Mouse (Mus musculus) stomach, embryonic 15.5 days (tissue): ENCODE measurements at regions not wholly inside any gene's neighbourhood (a gene's known extent, or its start where the extent isn't known, plus 50 kb on each side); places are given as distances from the start of the nearest gene placed in this dataset.

Source experiments
- ATAC-seq: fragments of 200-750 bp; cut with Nextera tagmentation; 2 replicates; pipeline ENCODE4 v1.8.0; 2017; ENCODE audit warnings: low read depth, moderate number of reproducible peaks, moderate TSS enrichment; ENCODE audit not compliant: insufficient read depth, low FRiP score
- H3K27ac ChIP-seq: fragments of 300-500 bp; sonication (generic); 2 replicates; pipeline ENCODE4 v1.5.1; 2015; ENCODE audit warnings: mild to moderate bottlenecking, inconsistent platforms
- H3K27me3 ChIP-seq: fragments of 300-500 bp; sonication (generic); replicated peaks from 2 replicates; pipeline ENCODE4 v1.6.1; 2015; ENCODE audit warnings: inconsistent platforms
- H3K36me3 ChIP-seq: fragments of 300-500 bp; sonication (generic); 2 replicates; pipeline ENCODE4 v1.6.1; 2015; ENCODE audit warnings: inconsistent platforms
- H3K4me1 ChIP-seq: fragments of 300-500 bp; sonication (generic); 2 replicates; pipeline ENCODE4 v1.6.1; 2015; ENCODE audit warnings: inconsistent platforms
- H3K4me2 ChIP-seq: fragments of 300-500 bp; sonication (generic); 2 replicates; pipeline ENCODE4 v1.6.1; 2015; ENCODE audit warnings: mild to moderate bottlenecking, inconsistent platforms
- H3K4me3 ChIP-seq: fragments of 300-500 bp; sonication (generic); replicated peaks from 2 replicates; pipeline ENCODE4 v1.5.1; 2015; ENCODE audit warnings: inconsistent platforms
- H3K9ac ChIP-seq: fragments of 300-500 bp; sonication (generic); 2 replicates; pipeline ENCODE4 v1.6.1; 2015; ENCODE audit warnings: inconsistent platforms
- H3K9me3 ChIP-seq: fragments of 300-500 bp; sonication (generic); 2 replicates; pipeline ENCODE4 v1.6.1; 2016; ENCODE audit warnings: inconsistent platforms
- WGBS: fragments of 180-500 bp; shearing (Covaris S2); methylation state at CpG from one replicate; pipeline ENCODE4 v1.1.7; 2015; 5-methylcytosine and 5-hydroxymethylcytosine counted together

- no peak for ATAC-seq
- WGBS: 61% methylated on average over 12 of the region's 12 CpGs
- Histone ChIP-seq H3K4me1 (no peaks in the 10 kb centered on the region), H3K36me3 (no peaks in the 10 kb centered on the region), H3K27me3 (no peaks in the 10 kb centered on the region), H3K4me2 (no peak overlapping the region), H3K9ac (no peak overlapping the region), H3K9me3 (no peaks in the 10 kb centered on the region), H3K4me3 (no peak overlapping the region), H3K27ac (no peak overlapping the region)
Observed at GRCm38 (mm10) chr14:25031756-25032680, 427.0 kb upstream of the Zmiz1 start.

DNA sequence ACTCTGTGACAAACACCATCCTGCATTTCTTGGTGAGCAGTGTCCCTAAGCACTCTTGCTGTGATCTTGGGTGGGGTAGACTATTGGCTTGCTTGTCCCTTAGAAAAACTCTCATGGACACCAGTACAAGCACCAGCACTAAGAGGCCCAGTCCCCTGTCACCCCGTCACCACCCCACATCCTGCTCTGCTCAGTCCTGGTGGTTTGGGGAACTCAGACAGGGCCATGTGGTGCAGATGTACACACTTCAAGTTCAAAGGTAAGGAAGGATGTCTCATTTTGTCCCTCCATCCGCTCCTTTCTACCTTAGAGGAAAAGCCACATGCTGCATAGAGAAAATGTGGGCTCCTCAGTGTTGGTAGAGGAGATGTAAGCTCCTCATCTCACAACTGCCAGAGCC lies 426.1 kb upstream of the Zmiz1 start:
- no peak overlapping the region for H3K4me3 ChIP-seq
- H3K4me2 ChIP-seq: no peak overlapping the region
- 87% methylated on average over 2 of the region's 2 CpGs for WGBS
- H3K9ac ChIP-seq: no peak overlapping the region
- no peak for ATAC-seq
- no peak overlapping the region for H3K27ac ChIP-seq
- H3K4me1 ChIP-seq: no peaks in the 10 kb centered on the region
- H3K36me3 ChIP-seq: no peaks in the 10 kb centered on the region
- H3K27me3 ChIP-seq: no peaks in the 10 kb centered on the region
- no peaks in the 10 kb centered on the region for H3K9me3 ChIP-seq

GRCm38 (mm10) chr14:25042265-25042664 lies 416.7 kb upstream of the Zmiz1 start:
- no peaks in the 10 kb centered on the region for H3K9me3 ChIP-seq
- H3K4me2 ChIP-seq: no peak overlapping the region
- H3K27me3 ChIP-seq: no peaks in the 10 kb centered on the region
- ATAC-seq: no peak
- H3K9ac ChIP-seq: no peak overlapping the region
- H3K4me1 ChIP-seq: peaks cover 21% of the 10 kb centered on the region
- 29% methylated on average over 5 of the region's 5 CpGs for WGBS
- no peaks in the 10 kb centered on the region for H3K36me3 ChIP-seq
- peak overlapping the region; percentile 76 for H3K27ac ChIP-seq
- no peak overlapping the region for H3K4me3 ChIP-seq

DNA sequence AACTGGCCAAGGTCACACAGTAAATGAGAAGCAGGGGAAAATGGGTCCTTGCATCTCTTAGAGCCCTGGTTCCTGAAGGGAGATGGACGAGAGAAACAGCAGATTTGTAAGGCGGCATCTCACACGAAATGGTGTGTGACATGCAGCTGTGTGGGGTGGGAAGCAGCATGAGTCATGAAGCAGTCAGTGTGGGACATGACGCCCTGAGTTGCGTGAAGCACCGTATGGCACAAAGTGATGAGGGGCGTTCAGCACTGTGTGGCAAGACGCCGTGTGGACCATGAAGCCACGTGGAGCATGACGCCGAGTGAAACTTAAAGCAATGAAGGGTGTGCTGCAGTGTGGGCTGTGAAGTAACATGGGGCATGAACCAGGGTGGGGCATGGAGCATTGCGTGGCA lies 414.9 kb upstream of the Zmiz1 start:
- Histone ChIP-seq H3K27ac (no peak overlapping the region), H3K4me2 (no peak overlapping the region), H3K27me3 (no peaks in the 10 kb centered on the region), H3K9ac (no peak overlapping the region), H3K9me3 (no peaks in the 10 kb centered on the region), H3K36me3 (no peaks in the 10 kb centered on the region), H3K4me1 (peaks cover 21% of the 10 kb centered on the region), H3K4me3 (no peak overlapping the region)
- 93% methylated on average over 13 of the region's 13 CpGs for WGBS
- ATAC-seq: no peak

DNA sequence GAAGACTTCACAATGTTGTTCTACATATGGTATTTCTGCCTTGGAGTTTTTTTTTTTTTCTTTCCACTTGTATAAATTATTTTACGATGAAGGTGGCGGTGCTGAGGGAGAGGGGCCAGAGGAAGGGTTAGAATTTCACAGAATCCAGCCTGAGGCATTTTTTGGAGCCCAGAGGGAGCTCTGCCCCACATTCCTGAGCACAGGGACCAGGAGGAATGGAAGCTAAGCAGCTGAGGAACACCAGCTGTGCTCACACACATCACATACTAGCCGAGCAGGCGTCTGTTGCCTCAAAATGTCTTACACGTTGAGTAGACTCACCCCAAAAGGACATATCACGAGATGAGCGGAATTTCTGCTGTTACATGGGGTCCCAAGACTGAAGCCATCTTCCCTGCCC lies 414.1 kb upstream of the Zmiz1 start:
- ATAC-seq: peak; percentile 47; the same call in 1 of the 2 replicates
- peaks cover 21% of the 10 kb centered on the region for H3K4me1 ChIP-seq

DNA sequence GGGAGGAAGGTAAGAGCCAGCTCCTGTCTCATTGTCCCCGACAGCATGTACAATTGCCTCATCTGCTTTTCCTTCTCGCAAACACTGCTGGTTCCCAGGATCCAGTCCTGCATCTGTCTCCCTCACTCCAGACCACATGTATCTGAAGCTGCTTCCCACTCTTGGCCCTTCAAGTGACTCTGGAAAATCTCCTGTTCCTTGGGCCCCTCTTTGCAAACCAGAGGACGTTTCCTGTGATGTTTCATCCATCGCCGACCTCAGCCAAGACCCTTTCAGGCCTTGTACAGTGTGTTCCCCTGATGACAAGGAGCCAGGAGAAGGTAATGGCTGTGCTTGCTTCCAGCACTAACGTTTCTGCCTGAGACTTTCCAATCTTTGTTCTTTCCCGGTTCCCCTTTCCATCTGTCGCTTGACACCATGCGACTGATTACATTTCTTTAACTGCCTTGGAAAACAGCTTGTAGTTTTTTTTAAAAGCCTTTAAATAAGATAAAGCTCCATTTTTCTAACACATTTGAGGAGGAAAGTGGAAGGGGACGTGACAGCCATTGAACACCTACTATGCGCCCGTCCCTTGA lies 408.2 kb upstream of the Zmiz1 start:
- H3K4me2 ChIP-seq: no peak overlapping the region
- H3K27me3 ChIP-seq: no peaks in the 10 kb centered on the region
- peak overlapping the region; percentile 55 for H3K27ac ChIP-seq
- H3K9ac ChIP-seq: no peak overlapping the region
- H3K36me3 ChIP-seq: no peaks in the 10 kb centered on the region
- 46% methylated on average over 12 of the region's 12 CpGs for WGBS
- ATAC-seq: peak; percentile 47; the same call in 1 of the 2 replicates
- H3K4me1 ChIP-seq: 0 out of 2 replicates have a peak, but pooled peaks cover 9% of the 10 kb centered on the region
- no peak overlapping the region for H3K4me3 ChIP-seq
- H3K9me3 ChIP-seq: no peaks in the 10 kb centered on the region

More for the DNA sequence above, 414.1 kb upstream of the Zmiz1 start:
- H3K9ac ChIP-seq: no peak overlapping the region
- H3K36me3 ChIP-seq: no peaks in the 10 kb centered on the region
- no peak overlapping the region for H3K4me2 ChIP-seq
- H3K9me3 ChIP-seq: no peaks in the 10 kb centered on the region
- no peak overlapping the region for H3K4me3 ChIP-seq
- WGBS: 35% methylated on average over 7 of the region's 7 CpGs
- peak overlapping the region; percentile 33; the same call in 1 of the 2 replicates for H3K27ac ChIP-seq
- H3K27me3 ChIP-seq: no peaks in the 10 kb centered on the region

DNA sequence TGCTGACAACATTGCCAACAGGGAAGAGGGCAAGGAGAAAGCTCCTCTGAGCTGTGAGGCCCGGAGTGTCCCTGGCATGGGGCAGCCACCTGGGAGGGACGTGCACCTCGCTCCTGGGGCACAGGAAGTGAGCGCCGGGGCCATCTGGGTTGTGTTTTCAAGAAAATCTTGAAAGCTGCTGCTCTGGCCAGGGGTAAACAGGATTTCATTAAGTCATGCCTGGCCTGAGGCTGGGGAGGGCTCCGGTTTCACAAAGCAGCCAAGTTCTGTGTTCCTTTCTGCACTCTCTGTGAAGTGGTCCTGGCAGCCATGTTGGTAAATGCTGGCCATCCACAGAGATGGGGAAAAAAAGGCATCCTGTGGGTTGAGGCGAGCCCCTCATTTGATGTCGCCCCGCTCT lies 406.8 kb upstream of the Zmiz1 start:
- no peaks in the 10 kb centered on the region for H3K27me3 ChIP-seq
- no peak for ATAC-seq
- 0 out of 2 replicates have a peak, but pooled peaks cover 9% of the 10 kb centered on the region for H3K4me1 ChIP-seq
- no peaks in the 10 kb centered on the region for H3K9me3 ChIP-seq
- no peaks in the 10 kb centered on the region for H3K36me3 ChIP-seq
- H3K9ac ChIP-seq: no peak overlapping the region
- H3K27ac ChIP-seq: no peak overlapping the region
- H3K4me2 ChIP-seq: no peak overlapping the region
- no peak overlapping the region for H3K4me3 ChIP-seq
- 62% methylated on average over 9 of the region's 9 CpGs for WGBS

DNA sequence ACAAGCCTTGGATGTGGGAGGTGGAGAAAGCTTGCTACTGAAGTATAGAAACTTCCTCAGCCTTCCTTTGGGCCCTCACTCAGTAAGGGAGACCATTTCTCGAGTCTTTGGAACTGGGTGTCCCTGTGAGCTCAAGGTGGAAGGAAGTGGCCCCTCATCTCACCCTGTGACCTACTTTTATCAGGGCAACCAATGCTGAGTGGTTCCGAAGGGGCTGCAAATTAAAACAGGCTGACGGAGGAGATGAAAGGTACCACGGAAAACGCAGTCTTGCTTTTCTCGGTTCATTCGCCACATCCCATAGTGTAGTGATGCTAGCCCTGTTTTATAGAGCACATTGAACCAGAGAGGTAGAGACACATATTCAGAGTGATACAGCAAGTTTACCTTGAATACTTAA lies 399.6 kb upstream of the Zmiz1 start:
- Histone ChIP-seq H3K9ac (no peak overlapping the region), H3K27ac (no peak overlapping the region), H3K27me3 (no peaks in the 10 kb centered on the region), H3K4me3 (no peak overlapping the region), H3K36me3 (no peaks in the 10 kb centered on the region), H3K4me2 (no peak overlapping the region), H3K9me3 (no peaks in the 10 kb centered on the region), H3K4me1 (peaks cover 8% of the 10 kb centered on the region)
- no peak for ATAC-seq
- WGBS: 77% methylated on average over 7 of the region's 7 CpGs

DNA sequence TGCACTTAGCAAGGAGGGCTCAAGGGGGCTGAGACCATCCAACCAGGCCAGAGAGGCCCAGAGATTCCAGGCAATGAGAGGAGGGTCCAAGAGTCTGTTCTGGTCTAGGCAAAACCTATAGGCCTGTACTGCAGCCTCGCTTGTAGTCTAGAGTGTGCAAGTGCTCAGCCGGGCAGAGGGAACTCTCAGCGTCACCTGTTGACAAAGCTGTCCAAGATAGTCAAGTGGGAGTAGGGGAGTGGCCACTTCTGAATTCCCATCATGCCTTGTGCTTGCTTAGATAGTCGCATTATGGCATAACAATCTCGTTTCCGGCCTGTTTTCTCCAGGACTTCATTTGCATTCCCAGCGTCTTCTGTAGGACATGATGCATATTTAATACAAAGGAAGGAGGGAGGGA lies 398.7 kb upstream of the Zmiz1 start:
- no peak for ATAC-seq
- H3K9me3 ChIP-seq: no peaks in the 10 kb centered on the region
- H3K4me1 ChIP-seq: peaks cover 12% of the 10 kb centered on the region
- no peaks in the 10 kb centered on the region for H3K36me3 ChIP-seq
- H3K4me3 ChIP-seq: no peak overlapping the region
- no peak overlapping the region for H3K9ac ChIP-seq
- WGBS: 87% methylated on average over 7 of the region's 7 CpGs
- no peak overlapping the region for H3K4me2 ChIP-seq
- no peak overlapping the region for H3K27ac ChIP-seq
- H3K27me3 ChIP-seq: no peaks in the 10 kb centered on the region

- Histone ChIP-seq H3K27me3 (no peaks in the 10 kb centered on the region), H3K36me3 (no peaks in the 10 kb centered on the region), H3K4me2 (no peak overlapping the region), H3K27ac (no peak overlapping the region), H3K9me3 (no peaks in the 10 kb centered on the region), H3K9ac (no peak overlapping the region), H3K4me1 (peaks cover 30% of the 10 kb centered on the region), H3K4me3 (no peak overlapping the region)
- WGBS: 50% methylated on average over 5 of the region's 5 CpGs
- no peak for ATAC-seq
Observed at GRCm38 (mm10) chr14:25063090-25063489, 395.9 kb upstream of the Zmiz1 start.

DNA sequence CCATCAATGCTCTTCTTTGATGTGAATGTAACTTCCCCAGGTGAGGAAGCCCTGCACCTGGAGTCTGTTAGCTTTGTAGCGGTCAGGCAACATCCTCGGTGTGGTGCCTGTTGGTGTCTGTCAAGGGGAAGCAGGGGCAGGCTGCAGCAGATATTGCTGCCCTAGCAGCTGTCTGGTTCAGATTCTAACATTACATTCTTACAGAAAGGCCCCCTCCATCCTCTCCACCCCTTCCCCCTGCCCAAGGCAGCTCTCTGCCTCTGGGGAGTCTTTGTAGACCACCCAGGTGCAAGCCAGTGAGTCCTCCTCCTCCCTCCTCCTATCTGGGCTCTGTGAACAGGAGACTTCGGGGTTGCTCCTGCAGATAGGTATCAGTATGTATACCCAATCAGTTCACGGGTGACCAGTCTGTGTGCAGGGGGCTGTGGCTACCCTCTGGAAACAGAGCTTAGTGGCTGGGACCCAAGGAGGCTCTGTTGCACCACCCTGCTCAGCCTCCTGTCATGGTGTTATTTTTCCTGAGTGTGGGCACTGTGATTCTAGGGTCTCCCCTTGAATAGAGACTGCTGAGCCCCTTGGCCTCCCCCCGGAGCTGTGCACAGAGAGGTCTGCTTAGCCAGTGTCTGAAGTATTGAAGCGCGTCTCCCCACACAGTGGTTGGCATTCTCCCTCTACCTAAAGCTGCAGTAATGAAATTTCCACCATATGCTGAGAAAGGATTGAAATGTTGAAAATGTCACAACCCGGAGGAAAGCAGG lies 394.6 kb upstream of the Zmiz1 start:
- Histone ChIP-seq H3K4me3 (no peak overlapping the region), H3K9me3 (no peaks in the 10 kb centered on the region), H3K4me1 (peaks cover 37% of the 10 kb centered on the region), H3K9ac (no peak overlapping the region), H3K4me2 (no peak overlapping the region), H3K27me3 (no peaks in the 10 kb centered on the region), H3K27ac (no peak overlapping the region; the same call in 1 of the 2 replicates), H3K36me3 (no peaks in the 10 kb centered on the region)
- WGBS: 41% methylated on average over 8 of the region's 8 CpGs
- no peak for ATAC-seq

GRCm38 (mm10) chr14:25067435-25067834 lies 391.6 kb upstream of the Zmiz1 start:
- Histone ChIP-seq H3K27me3 (no peaks in the 10 kb centered on the region), H3K4me3 (no peak overlapping the region), H3K9me3 (no peaks in the 10 kb centered on the region), H3K36me3 (no peaks in the 10 kb centered on the region), H3K27ac (no peak overlapping the region; the same call in 1 of the 2 replicates), H3K4me2 (no peak overlapping the region), H3K4me1 (peaks cover 41% of the 10 kb centered on the region), H3K9ac (no peak overlapping the region)
- no peak for ATAC-seq
- WGBS: 86% methylated on average over 5 of the region's 5 CpGs
